Mouse (Mus musculus) kidney, embryonic 14.5 days (tissue): ENCODE measurements around the gene Stk40. TPM values are rescaled to one million over a fixed set of nuclear protein-coding genes. Genes with fewer than 3 reads are reported as not detected.

Experiments used
- ATAC-seq: fragments of 200-750 bp; cut with Nextera tagmentation; 2 replicates; pipeline ENCODE4 v1.8.0; 2017; ENCODE audit warnings: moderate number of reproducible peaks, mild to moderate bottlenecking, moderate TSS enrichment, moderate library complexity; ENCODE audit not compliant: low FRiP score, low TSS enrichment
- H3K27ac ChIP-seq: fragments of 300-500 bp; sonication (generic); 2 replicates; pipeline ENCODE4 v1.5.1; 2014; ENCODE audit warnings: low read depth, mild to moderate bottlenecking, low read length, moderate library complexity, mixed read lengths
- H3K27me3 ChIP-seq: fragments of 300-500 bp; sonication (generic); 2 replicates; pipeline ENCODE4 v1.6.1; 2014; ENCODE audit warnings: mild to moderate bottlenecking, low read length; ENCODE audit not compliant: control insufficient read depth, insufficient read depth
- H3K36me3 ChIP-seq: fragments of 300-500 bp; sonication (generic); 2 replicates; pipeline ENCODE4 v1.6.1; 2014; ENCODE audit warnings: low read length, mixed read lengths; ENCODE audit not compliant: control insufficient read depth, insufficient read depth
- H3K4me1 ChIP-seq: fragments of 300-500 bp; sonication (generic); 2 replicates; pipeline ENCODE4 v1.6.1; 2014; ENCODE audit warnings: low read length, mixed read lengths; ENCODE audit not compliant: control insufficient read depth, insufficient read depth
- H3K4me2 ChIP-seq: fragments of 300-500 bp; sonication (generic); replicated peaks from 2 replicates; pipeline ENCODE4 v1.6.1; 2014; ENCODE audit warnings: low read depth, mild to moderate bottlenecking, low read length
- H3K4me3 ChIP-seq: fragments of 300-500 bp; sonication (generic); 2 replicates; pipeline ENCODE4 v1.5.1; 2014; ENCODE audit warnings: mild to moderate bottlenecking, low read length
- H3K9ac ChIP-seq: fragments of 300-500 bp; sonication (generic); 2 replicates; pipeline ENCODE4 v1.6.1; 2014; ENCODE audit warnings: low read depth, mild to moderate bottlenecking, low read length, moderate library complexity
- H3K9me3 ChIP-seq: fragments of 300-500 bp; sonication (generic); 2 replicates; pipeline ENCODE4 v1.6.1; 2016; ENCODE audit warnings: low read length; ENCODE audit not compliant: control insufficient read depth
- WGBS: fragments of 180-500 bp; shearing (Covaris S2); extraction: QIAGEN DNeasy Blood & Tissue Kit; methylation state at CpG from one replicate; pipeline ENCODE4 v1.1.7; 2014; 5-methylcytosine and 5-hydroxymethylcytosine counted together
- polyA plus RNA-seq: library from polyadenylated mRNA; unstranded; fragments of >200 nt; fragmentation: Nextera tagmentation; extraction: Ambion mirVana; gene quantifications from 2 replicates; pipeline ENCODE4 v1.2.1, GENCODE M21; 2014

Gene Stk40
- polyA plus RNA-seq, 1 experiment from 2014 or later = 24.9 TPM

DNA sequence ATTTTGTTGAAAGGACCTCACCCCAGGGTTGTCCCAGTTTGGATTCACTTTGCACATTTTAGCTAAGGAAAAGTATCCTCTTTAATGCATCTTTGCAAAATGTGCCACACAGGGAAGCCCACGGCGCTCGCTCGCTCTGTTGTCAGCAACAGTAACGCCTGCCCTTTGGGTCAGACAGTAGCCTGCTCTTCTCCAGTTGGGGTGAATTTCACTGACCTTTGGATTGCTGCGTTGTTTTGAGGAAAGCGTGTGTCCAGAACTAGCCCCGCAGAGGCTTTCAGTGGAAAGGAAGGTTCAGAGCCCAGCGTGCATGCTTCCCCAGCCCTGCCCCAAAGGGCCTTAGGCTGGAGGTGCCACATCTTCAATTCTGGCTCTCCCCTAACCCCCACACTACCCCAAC is 11.7 kb downstream of the Stk40 start:
- Histone ChIP-seq H3K4me3 (no peak overlapping the region), H3K4me2 (no peak overlapping the region), H3K9ac (no peak overlapping the region), H3K36me3 (peaks cover 2% of the 10 kb centered on the region), H3K27me3 (no peaks in the 10 kb centered on the region), H3K9me3 (no peaks in the 10 kb centered on the region), H3K4me1 (peaks cover 15% of the 10 kb centered on the region), H3K27ac (no peak overlapping the region)
- no peak for ATAC-seq
- 80% methylated on average over 9 of the region's 9 CpGs for WGBS

DNA sequence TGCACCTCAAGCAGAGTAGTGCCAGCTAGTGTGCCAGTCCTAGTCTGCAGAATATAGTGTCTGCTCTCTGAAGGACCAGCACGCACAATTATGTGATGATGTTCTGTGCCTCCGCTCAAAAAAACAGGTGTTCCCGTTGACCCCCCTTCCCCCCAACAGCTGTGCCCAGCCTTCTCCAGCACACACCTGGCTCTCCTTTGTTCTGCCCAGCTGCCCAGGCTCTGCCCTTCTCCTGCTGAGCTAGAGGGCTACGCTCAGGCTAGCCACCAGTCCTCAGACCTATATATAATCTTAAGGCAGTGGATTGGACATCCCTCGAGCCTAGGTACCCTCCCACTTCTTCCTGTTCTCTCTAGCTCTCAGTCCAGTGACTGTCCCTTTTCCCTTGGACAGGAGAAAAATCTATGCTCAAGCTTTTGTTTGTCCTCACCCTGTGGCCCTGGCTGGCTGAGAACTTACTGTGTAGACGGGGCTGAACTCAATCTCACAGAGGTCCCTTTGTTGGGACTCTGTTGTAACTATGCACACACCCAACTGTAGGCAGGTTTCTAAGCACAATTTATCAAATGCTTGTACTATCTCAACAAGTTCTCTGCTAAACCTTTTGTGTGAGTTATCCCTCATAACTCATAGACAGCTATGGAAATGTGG is 12.2 kb downstream of the Stk40 start:
- no peaks in the 10 kb centered on the region; the same call in 1 of the 2 replicates for H3K9me3 ChIP-seq
- peaks cover 2% of the 10 kb centered on the region for H3K36me3 ChIP-seq
- H3K9ac ChIP-seq = no peak overlapping the region
- H3K4me3 ChIP-seq = no peak overlapping the region
- no peak overlapping the region for H3K4me2 ChIP-seq
- H3K27me3 ChIP-seq = no peaks in the 10 kb centered on the region
- WGBS = 62% methylated on average over 6 of the region's 6 CpGs
- ATAC-seq = no peak
- H3K27ac ChIP-seq = no peak overlapping the region
- peaks cover 9% of the 10 kb centered on the region for H3K4me1 ChIP-seq

DNA sequence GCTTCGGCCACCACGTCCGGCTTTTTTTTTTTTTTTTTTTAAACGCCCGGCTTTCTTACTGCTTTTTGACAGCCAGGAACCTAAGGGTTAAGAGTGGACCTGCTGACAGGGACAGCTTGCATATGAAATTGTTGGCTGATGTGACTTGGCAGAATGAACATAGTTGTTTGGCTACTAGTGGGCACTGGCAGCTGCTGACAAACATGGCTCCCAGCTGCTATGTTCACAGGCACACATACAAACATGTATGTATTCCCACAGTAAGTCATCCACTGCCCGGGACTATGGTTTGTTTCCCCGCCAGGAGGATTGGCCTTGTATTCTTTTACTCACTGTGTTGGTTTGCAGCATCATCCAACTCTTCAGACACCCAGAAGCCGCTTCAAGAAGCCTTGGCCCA is 13.4 kb downstream of the Stk40 start:
- no peak for ATAC-seq
- 82% methylated on average over 8 of the region's 8 CpGs for WGBS

DNA sequence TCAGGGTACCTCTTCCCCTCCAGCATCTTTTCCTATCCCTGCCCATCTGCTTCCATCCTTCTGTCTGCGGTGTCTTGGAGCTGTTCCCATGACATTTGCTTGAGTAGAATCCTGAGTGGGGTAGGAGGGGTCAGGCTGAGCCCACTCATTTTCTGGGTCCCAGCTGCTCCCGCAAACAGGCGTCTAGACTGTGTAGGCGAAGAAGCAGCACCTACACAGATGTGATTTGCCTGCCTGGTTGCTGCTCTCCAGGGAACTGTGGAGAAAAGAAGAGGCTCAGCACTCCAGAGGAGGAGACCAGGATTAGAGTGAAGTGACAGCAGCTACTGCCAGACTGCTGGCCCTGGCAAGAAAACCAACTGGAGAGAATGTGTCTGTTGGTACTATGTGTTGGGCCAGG is 14.9 kb downstream of the Stk40 start:
- Histone ChIP-seq H3K9ac (no peak overlapping the region), H3K27ac (no peak overlapping the region), H3K27me3 (no peaks in the 10 kb centered on the region), H3K4me3 (no peak overlapping the region), H3K4me1 (0 out of 2 replicates have a peak, but pooled peaks cover 3% of the 10 kb centered on the region), H3K36me3 (peaks cover 3% of the 10 kb centered on the region), H3K9me3 (peaks cover 4% of the 10 kb centered on the region), H3K4me2 (no peak overlapping the region)
- ATAC-seq = no peak
- 84% methylated on average over 4 of the region's 4 CpGs for WGBS

More for the DNA sequence above, 13.4 kb downstream of the Stk40 start:
- no peaks in the 10 kb centered on the region for H3K27me3 ChIP-seq
- H3K4me3 ChIP-seq = no peak overlapping the region
- H3K9ac ChIP-seq = no peak overlapping the region
- H3K4me1 ChIP-seq = 0 out of 2 replicates have a peak, but pooled peaks cover 3% of the 10 kb centered on the region
- no peak overlapping the region for H3K4me2 ChIP-seq
- peaks cover 2% of the 10 kb centered on the region for H3K36me3 ChIP-seq
- H3K9me3 ChIP-seq = peaks cover 4% of the 10 kb centered on the region
- H3K27ac ChIP-seq = no peak overlapping the region

DNA sequence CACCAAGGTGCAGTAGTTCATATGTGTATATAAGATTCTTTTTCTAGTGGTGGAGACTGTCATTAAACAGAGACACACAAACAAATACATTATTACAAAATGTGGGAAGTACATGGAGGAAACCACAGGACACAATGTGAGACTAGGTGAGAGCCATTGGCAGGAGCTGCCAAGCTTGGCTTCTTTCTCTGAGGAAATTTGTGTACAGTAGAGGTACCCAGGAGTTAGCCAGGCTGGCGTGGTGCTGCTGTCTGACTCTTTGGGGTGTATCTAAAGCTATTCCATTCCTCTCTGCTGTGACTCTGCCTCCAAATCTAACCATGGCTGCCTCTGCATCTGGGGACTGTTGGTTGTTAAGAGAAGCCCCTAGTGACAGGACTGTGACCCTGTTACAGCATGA is 15.3 kb downstream of the Stk40 start:
- 94% methylated on average over 1 of the region's 1 CpGs for WGBS
- H3K4me2 ChIP-seq = no peak overlapping the region
- H3K4me1 ChIP-seq = 0 out of 2 replicates have a peak, but pooled peaks cover 3% of the 10 kb centered on the region
- no peak for ATAC-seq
- H3K9ac ChIP-seq = no peak overlapping the region
- H3K36me3 ChIP-seq = peaks cover 7% of the 10 kb centered on the region
- no peak overlapping the region for H3K4me3 ChIP-seq
- no peak overlapping the region for H3K27ac ChIP-seq
- H3K27me3 ChIP-seq = no peaks in the 10 kb centered on the region
- H3K9me3 ChIP-seq = peaks cover 4% of the 10 kb centered on the region

DNA sequence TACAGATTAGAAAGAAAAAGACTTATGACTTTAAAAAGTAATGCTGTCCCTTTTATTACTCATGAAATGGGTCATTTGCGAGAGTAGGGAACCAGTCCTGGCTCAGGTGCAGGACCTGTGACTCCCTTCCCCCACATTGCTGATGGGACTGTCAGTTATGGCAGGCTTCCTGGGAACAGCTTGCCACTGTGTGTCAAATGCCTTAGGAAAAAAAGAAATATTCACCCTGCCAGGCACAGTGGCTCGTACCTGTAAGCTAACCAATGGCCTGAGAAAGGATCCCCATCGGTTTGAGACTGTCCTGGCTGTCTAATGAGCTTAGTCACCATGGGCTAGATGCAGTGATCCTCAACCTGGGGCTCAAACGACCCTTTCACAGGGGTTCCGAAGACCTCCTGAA is 16.3 kb downstream of the Stk40 start:
- WGBS = 79% methylated on average over 5 of the region's 5 CpGs
- Histone ChIP-seq H3K36me3 (peaks cover 17% of the 10 kb centered on the region), H3K9ac (no peak overlapping the region), H3K4me3 (no peak overlapping the region), H3K27me3 (no peaks in the 10 kb centered on the region), H3K4me1 (0 out of 2 replicates have a peak, but pooled peaks cover 3% of the 10 kb centered on the region), H3K4me2 (no peak overlapping the region), H3K27ac (no peak overlapping the region), H3K9me3 (peaks cover 4% of the 10 kb centered on the region)
- no peak for ATAC-seq

DNA sequence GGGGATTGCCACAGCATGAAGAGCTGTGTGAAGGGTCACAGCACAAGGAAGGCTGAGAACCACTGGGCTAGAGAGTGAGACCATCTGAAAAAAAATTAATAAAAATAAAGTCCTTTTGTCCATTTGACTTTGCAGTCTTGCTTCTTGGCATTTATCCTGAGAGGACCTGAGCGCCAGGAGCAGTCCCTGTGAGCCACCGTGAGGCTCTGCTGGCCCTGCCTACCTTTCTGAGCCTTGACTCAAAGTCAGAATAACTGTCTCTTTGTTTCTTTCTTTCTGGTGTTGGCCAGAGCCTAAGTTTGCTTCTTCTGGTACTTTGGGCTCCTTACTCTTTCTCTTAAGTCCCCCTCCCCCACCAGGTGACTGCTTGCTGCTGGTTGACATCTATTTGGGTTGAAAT is 16.7 kb downstream of the Stk40 start:
- Histone ChIP-seq H3K27ac (no peak overlapping the region), H3K9me3 (peaks cover 4% of the 10 kb centered on the region), H3K36me3 (peaks cover 20% of the 10 kb centered on the region), H3K4me3 (no peak overlapping the region), H3K27me3 (no peaks in the 10 kb centered on the region), H3K4me2 (no peak overlapping the region), H3K4me1 (0 out of 2 replicates have a peak, but pooled peaks cover 3% of the 10 kb centered on the region), H3K9ac (no peak overlapping the region)
- no peak for ATAC-seq
- 98% methylated on average over 2 of the region's 2 CpGs for WGBS

DNA sequence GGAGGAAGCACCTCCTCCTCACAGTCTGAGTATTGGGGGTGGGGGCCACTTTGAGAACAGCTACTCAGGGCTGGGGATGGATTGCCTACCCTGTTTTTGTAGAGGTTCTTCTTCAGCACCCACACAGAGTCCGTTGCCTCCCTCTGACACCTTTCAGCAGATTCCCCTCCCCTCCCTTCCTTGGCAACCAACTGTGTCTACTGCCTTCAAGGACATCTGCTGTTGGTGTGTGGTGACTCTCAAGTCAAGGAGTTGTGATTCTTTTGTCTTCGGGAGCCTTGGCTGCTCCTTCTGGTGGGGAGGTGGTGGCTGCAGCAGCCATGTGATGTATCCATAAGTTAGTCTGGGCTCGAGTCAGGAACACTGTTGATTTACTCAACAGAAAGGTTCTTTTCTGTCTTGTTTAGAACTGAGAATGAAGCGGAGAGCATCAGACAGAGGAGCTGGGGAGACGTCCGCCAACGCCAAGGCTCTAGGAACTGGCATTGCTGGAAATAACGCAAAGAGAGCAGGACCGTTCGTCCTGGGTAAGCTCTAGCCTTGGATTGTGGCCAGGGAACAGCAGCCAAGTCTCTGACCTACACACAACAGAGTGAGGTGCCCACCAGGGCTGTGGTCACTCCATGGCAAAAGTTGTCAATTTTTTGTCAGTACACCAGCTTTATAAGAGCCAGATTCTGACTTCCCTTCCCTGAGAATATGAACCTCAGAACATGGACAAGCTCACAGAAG is 19.7 kb downstream of the Stk40 start:
- Histone ChIP-seq H3K4me1 (no peaks in the 10 kb centered on the region), H3K4me3 (no peak overlapping the region), H3K27ac (no peak overlapping the region), H3K4me2 (no peak overlapping the region), H3K9me3 (peaks cover 4% of the 10 kb centered on the region), H3K36me3 (peaks cover 40% of the 10 kb centered on the region), H3K9ac (no peak overlapping the region), H3K27me3 (no peaks in the 10 kb centered on the region)
- 88% methylated on average over 10 of the region's 10 CpGs for WGBS
- ATAC-seq = no peak

DNA sequence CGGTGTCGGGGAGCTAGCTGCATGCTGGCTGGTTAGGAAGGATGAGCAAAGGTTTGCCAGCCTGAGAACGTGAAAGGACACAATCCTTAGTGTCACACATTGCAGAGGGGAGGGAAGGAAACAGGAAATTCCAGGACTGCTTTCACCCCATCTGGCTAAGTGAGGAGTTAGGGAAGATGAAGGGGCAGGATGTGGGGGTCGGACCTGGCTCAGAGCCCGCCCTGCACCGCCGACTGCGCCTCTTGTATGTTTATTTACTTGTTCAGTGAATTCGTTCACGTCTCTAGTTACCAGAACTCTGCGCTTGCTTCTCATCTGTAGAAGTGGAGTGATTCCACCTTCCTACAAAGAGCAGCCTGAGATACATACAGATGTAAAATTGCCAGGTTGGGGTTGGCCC is 26.7 kb downstream of the Stk40 start:
- 12% methylated on average over 11 of the region's 11 CpGs for WGBS
- H3K4me2 ChIP-seq = no peak overlapping the region
- peak overlapping the region; percentile 82 for H3K27ac ChIP-seq
- H3K4me3 ChIP-seq = no peak overlapping the region
- peaks cover 31% of the 10 kb centered on the region for H3K4me1 ChIP-seq
- H3K9ac ChIP-seq = no peak overlapping the region
- H3K27me3 ChIP-seq = no peaks in the 10 kb centered on the region
- H3K9me3 ChIP-seq = no peaks in the 10 kb centered on the region
- ATAC-seq = peak; percentile 75
- H3K36me3 ChIP-seq = peaks cover 42% of the 10 kb centered on the region
